Mouse (Mus musculus) kidney, postnatal 10 days (tissue): Measurements from ENCODE around the gene Lce3a.

Experiments
- DNase-seq: peaks from one replicate; pipeline ENCODE4 v3.0.0; 2021; ENCODE audit warnings: mixed read lengths

Gene Lce3a

DNA sequence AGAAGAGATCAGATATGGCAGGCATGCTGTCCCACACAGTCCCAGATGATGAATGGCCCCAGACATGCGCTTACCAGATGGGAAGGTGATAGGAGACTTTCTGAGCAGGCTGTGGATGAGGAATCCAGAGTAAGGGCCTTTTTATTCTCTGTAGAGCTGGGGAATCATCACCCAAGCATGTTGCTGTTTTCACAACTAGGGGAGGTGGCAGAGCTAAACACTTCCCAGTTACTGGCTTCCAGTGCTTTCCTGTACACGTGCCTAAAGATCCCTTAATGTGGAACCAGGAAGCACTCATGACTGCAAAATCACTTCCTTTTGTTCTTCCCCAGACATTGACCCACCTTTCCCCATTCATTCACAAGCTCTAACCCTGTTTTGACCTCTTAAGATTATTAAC, at the start of gene Lce3a:
Lce3a (minus strand) TSS at position 101 of the 400 bp plus-strand sequence.
- DNase-seq, result no peak

DNA sequence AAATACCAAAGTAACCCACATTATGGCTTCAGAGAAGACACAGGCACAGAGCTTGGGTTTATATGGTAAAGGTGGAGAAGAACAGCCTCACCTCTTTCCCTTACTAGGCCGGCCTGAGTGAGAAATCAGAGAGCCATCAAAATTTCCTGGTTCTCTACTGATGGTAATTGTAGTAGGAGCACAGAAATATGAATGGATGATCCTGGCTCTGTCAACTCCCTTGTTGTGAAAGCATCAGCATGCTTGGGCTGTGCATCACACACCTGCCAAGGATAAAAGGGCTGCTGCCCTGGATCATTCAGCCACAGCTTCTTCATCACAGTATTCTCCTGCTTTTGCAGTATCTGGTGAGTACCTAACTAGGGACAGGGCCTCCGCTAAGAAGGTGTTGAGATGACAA, 40.7 kb upstream of the Lce3a start, which contains the start of gene Lce3e:
Lce3e (plus strand) TSS at position 301 of the 400 bp plus-strand sequence.
- DNase-seq, result no peak

DNA sequence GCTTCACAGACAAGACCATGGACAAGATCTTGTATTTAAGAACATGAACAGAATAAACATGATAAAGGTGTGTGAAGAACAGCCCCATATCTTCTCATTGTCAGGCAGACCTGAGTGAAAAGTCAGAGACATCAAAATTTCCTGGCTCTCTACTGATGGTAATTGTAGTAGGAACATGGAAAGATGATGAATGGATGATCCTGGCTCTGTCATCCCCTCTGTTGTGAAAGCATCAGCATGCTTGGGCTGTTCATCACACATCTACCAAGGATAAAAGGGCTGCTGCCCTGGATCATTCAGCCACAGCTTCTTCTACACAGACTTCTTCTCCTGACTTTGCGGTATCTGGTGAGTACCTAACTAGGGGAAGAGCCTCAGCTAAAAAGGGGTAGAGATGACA, 31.1 kb upstream of the Lce3a start, which contains the start of gene Lce3d:
Lce3d (plus strand) TSS at position 301 of the 400 bp plus-strand sequence.
- DNase-seq, result no peak

DNA sequence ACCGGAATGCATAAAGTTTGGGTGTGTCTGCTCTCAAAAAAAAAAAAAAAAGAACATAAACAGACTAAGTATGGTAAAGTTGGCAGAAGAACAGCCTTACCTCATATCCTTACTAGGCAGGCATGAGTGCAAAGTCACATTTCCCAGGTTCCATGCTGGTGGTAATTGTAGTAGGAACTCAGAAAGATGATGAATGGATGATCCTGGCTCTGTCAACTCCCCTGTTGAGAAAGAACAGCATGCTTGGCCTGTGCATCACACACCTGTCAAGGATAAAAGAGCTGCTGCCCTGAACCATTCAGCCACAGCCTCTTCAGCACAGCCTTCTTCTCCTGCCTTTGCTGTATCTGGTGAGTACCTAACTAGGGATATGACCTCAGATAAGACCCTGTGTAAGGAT, 18.2 kb upstream of the Lce3a start, which contains the start of gene Lce3c:
Lce3c (plus strand) TSS at position 301 of the 400 bp plus-strand sequence.
- no peak for DNase-seq

DNA sequence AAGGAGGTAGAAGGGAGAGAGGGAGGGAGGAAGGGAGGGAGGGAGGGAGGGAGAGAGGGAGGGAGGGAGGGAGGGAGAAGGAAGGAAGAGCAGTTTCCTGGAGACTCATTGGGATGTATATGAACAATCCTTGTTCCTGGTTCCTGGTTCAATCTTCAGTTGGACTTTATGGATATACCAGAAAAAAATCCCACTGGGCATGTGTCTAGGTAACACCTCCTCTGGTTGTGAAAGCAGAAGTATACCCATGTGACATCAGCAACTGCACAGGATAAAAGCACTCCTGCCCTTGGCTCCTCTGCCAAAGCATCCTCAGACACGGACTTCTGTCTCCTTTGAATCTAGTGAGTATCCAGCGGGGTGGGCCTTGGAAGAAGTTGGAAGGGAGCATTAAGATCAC, 6.6 kb upstream of the Lce3a start, which contains the start of gene Lce3b:
Lce3b (plus strand) TSS at position 301 of the 400 bp plus-strand sequence.
- DNase-seq, result no peak

DNA sequence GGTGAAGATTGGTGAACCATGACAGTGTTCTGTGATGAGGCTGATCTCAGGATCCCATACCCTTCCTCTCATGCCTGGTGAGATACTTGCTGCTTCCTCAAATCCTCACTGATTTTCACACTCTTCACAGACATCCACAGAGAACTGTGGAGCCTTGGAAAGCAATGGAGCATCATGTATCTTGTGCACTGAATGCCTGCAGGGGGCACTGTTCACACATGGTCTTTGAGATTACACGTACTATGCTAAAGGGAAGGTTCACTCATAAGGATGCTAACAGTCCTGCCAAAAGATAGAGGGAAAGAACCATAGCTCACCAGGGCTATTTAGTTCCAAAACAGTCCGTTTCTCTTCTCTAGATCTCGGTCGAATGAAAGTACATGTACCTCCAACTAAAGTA, 5.7 kb downstream of the Lce3a start:
- peak; percentile 35 for DNase-seq

DNA sequence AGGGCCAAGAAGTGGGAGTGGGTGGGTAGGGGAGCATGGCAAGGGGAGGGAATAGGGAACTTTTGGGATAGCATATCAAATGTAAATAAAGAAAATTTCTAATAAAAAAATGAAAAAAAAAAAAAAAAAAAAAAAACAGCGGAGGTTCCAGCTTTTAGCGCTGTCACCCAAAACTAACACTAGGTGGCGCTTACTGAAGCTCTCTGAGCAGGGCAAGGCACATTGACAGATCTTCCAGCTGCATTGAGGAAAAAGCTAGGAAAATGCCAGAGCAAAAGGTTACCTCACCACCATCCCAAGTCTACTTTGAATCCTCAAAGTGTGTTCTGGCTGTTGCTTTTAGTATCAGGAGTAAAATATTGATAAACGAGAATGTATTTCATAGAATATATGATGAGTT, 18.5 kb downstream of the Lce3a start:
- peak; percentile 53 for DNase-seq

DNA sequence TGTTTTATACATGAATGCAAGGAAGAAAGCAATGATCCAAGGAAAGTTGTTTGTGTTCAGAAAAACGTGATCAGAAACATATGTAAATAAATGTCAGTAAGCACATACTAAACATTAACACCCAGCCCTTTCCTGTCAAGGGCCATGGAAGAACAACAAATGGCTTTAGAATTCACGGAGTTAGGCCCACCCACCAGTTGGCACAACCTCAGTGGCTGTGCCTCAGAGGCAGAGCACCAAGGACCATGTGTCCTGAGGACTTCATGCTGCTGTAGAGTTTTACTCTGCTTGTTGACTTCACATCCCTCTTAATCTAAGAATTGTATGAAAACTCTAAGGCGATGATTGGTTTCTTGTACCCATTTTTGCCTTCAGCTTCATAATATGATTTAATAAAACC, 20.8 kb downstream of the Lce3a start:
- DNase-seq, result no peak

DNA sequence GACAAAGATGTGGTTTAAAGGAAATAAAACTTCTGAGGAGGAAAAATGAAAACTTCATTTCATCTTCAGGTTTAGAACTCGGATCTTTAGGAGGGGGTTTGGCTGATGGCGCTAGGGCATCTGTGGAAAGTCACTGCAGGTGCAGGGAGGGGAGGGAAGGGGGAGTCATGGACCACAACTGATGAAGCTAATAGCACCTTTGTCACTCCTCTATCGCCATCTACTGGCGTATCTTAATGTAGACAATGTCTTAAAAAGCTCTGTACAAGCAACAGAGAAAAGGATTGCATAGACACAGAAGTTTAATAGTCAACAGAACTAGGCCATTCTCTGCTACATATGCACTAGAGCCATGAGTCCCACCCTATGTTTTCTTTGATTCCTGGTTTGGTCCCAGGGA, 22.4 kb downstream of the Lce3a start:
- no peak for DNase-seq

DNA sequence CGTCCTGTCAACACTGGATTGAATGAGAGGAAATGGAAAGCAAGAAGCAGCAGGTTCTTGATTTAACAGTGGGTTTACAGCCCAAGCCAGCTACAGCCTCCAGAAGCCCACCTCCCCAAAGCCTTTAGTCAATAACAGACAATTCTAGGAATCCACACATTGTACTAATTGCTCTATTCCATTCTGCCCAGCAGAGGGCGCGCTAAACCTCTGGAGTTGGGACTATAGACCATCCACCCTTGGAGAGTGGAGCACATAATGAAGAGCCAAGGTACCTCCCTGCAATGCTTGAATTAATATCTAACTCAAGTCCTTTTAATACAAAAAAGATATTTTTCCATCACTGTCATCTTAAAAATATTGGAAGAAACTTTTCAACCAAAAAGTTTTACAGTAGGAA, 23.0 kb downstream of the Lce3a start:
- peak; percentile 49 for DNase-seq

DNA sequence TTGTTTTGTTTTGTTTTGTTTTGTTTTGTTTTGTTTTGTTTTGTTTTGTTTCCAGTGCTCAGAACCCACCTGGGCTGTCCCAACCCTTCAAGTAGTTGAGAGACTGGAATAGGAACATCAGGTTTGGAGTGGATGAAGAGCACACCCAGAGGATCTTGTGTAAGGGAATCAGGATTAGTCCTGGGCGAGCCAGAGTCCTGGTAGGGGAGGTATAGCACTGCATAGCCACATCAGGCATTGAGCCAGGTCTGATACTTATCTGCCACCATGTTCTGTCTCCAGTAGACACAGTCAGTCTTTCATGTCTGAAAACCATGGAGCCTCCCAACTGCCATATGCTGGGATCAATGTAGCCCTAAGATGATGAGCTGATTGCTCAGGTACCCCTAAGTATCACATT, 31.5 kb downstream of the Lce3a start:
- DNase-seq, result no peak

DNA sequence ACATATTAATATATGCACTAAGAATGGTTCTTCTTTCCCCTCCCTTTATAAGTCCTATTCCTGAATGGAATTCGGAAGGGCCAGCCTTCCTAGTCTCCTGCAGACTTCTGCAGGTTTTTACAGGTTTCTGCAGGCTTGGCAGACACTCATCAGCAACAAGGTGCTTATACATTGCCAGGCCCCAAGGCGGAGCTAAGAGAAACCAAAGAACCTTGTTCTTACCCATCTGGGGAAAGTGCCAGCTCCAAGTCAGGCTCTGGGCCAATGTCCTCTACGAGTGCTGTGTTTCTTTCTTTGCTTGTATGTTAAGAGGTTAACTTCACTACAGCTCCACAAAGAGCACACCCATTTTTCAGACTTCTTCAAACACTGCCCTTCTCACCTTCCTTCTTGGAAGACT, 32.0 kb downstream of the Lce3a start:
- DNase-seq, result peak; percentile 18
